Mouse (Mus musculus) lung, postnatal 10 days (tissue): Measurements from ENCODE around the gene Abcb4.
"Not testable (repeated sequence)": the region's sequence is repeated elsewhere in the genome, so short reads cannot be mapped to it uniquely, and the experiment has no call there.

ENCODE experiments used
- DNase-seq: peaks from one replicate; pipeline ENCODE4 v3.0.0; 2021

The Abcb4 gene

DNA sequence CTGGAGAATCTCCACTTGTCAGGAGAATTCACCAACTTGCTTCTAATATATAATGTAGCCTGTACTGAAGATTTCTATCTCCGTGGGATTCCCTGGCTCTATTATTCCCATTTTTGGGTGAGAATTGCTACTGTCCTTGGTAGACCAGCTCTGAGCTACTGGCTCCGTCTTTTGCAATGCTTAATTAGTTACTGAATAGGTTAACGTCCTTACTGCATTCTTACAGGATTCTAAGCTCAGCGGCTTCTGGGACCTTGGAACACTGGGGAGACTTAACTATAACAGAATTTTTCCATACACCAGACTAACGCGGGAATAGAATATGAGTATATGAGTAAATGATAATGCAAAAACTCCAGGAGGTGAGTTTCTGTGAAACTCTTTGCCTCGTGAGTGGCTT, 106.5 kb downstream of the Abcb4 start:
- DNase-seq, result not testable (repeated sequence)

DNA sequence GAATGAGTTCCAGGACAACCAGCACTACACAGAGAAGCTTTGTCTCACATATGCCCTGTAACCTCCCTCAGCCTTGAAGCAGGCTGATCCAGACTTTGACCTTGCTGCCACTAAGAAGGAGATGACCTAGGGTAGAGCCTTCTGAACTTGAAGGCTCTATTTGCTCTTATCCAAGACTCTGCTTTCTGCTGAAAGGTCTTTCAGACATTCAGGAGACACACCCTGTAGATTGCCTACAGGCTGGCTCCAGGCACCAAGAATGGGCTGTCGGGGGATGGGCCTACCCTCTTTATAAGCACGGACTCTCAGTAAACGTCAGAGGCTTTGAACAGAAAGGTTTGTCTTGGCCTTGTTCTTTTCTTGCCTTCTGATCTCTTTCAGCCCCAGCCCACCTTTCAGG, 113.1 kb downstream of the Abcb4 start:
- not testable (repeated sequence) for DNase-seq
